Mouse (Mus musculus): ENCODE measurements at regions not wholly inside any gene's neighbourhood (a gene's known extent, or its start where the extent isn't known, plus 50 kb on each side); places are given as distances from the start of the nearest gene placed in this dataset.

DNA sequence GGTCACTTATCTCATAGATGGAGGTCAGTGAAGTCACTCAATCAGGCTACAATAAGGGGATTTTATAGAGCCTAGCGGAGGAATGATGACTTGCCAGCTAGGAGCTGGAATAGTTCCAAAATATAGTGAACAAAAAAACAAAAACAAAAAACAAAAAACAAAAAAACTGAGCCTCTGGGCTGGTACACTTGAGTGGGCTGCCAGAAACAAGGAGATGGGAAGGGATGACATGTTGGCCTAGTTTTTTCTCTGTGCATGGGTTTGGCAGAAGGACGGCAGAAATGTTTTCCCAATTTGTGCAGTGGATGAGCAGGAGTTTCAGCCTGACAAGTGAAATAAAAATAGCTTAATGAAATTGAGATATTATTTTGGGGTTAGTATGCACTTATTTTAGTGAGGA is 57.6 kb upstream of the Manea start:
- no peak overlapping the region for H3K4me2 ChIP-seq (replicated peaks)
- ATAC-seq (ENCODE audit: low FRiP score, low read depth), result no peak
- H3K4me3 ChIP-seq, result no peak overlapping the region
- no peaks in the 10 kb centered on the region; the same call in 1 of the 2 replicates for H3K4me1 ChIP-seq
- H3K27ac ChIP-seq, result no peak overlapping the region
- WGBS, result 89% methylated on average over 2 of the region's 2 CpGs
- no peaks in the 10 kb centered on the region for H3K36me3 ChIP-seq
- H3K9ac ChIP-seq, result no peak overlapping the region
- no peaks in the 10 kb centered on the region for H3K9me3 ChIP-seq
- no peaks in the 10 kb centered on the region for H3K27me3 ChIP-seq (replicated peaks)

DNA sequence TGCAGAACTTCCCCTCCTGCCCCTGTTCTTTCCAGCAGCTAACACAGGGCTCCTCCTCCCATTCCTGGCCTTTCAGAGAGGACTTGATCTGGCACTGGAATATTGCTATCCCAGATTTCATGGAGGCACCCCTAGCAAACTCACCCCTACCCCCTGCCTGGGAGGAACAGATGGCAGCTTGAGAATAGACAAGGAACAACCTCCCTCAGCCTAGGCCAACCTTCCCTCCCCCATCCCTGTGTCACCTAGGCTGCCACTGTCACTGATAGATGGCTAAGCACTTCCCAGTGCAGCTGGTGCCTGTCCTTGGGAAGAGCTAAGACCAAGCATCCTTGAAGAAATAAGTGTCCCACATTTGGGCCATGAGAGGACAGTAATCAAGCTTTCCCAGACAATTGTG is 55.5 kb upstream of the Manea start:
- H3K4me1 ChIP-seq, result no peaks in the 10 kb centered on the region; the same call in 1 of the 2 replicates
- H3K27me3 ChIP-seq (replicated peaks), result no peaks in the 10 kb centered on the region
- no peaks in the 10 kb centered on the region for H3K36me3 ChIP-seq
- H3K4me2 ChIP-seq (replicated peaks), result no peak overlapping the region
- no peaks in the 10 kb centered on the region for H3K9me3 ChIP-seq
- ATAC-seq (ENCODE audit: low FRiP score, low read depth), result peak; percentile 58; the same call in 1 of the 2 replicates
- no peak overlapping the region for H3K27ac ChIP-seq
- no peak overlapping the region for H3K9ac ChIP-seq
- H3K4me3 ChIP-seq, result no peak overlapping the region

Data from neural tube, embryonic 12.5 days (tissue).